Mouse (Mus musculus) fibroblast of lung, adult 2 months (primary cell): ENCODE results near the gene Gm20503.

Experiments
- DNase-seq: peaks from one replicate; pipeline ENCODE4 v3.0.0-alpha.2; 2011; ENCODE audit warnings: low read depth

Gene Gm20503

DNA sequence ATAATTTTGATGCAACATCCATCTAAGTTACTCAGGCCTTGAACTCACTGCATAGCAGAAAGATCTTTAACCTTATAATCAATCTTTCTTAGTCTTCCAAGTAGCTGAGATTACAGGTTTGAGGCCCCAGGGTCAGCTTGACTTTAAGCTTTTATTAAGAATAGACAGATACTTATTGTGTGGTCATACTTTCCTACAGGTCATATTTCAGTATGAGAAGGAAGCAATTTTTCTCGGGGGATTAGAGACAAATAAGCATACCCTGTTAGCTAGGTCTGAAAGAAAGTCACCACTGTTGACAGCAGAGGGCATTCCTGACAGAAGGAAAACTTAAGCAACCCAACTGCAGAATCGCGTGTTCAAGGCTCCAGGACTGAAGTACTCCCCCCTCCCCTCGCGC lies 5.0 kb downstream of the Gm20503 start:
- DNase-seq, result no peak

DNA sequence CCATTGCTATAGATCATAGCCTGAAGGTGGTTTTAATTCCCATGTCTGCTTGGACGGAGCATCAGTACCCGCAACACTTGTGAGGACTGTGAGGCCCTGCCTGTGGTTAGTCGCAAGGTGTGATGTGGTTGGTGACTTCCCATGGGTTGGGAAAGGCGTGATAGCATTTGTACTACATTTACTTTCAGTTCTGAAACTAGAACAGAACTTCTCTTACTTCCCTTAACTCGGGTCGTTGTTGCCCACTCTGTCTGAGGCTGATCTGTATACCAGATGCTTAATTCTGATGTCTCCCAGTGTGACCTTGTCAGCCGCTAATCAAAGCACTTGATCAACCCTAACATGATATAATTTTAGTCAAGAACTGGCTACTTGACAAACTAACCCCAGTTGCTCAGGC lies 6.2 kb downstream of the Gm20503 start:
- no peak for DNase-seq

DNA sequence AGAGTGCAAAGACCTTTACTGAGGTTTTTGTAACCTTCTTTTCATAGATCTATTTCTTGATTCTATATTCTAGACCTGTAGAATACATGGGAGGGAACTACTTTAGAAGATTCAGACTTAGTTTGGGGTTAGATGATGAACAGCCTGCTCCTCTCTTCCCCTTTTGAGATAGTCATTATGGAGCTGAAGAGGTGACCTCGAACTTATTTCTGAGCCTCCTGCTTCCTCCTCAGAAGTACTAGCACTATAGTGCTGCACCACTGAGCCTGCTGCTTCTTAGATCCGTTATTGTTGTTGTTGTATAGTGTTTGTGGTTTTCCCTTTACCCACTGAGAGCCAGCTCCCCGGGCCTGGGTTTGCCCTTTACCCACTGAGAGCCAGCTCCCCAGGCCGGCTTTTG lies 6.7 kb downstream of the Gm20503 start:
- no peak for DNase-seq

DNA sequence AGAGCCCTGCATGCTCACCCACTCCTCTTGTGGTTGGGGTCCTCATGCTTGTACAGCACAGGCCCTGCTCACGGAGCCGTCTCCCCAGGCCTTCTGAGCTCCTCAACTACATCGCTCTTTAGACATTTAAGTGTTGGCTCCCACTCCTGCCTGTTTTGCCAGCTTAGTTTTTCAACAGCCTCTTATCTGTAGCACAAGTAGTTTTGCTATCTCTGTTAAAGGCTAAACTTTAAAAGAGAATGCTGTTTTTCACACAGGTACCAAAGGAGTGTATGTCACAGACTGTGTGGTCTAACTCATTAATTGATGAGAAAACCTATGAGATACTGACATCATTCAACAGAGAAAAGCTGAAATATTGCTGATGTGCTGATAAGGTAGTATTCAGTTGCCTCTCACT lies 8.4 kb downstream of the Gm20503 start:
- no peak for DNase-seq

DNA sequence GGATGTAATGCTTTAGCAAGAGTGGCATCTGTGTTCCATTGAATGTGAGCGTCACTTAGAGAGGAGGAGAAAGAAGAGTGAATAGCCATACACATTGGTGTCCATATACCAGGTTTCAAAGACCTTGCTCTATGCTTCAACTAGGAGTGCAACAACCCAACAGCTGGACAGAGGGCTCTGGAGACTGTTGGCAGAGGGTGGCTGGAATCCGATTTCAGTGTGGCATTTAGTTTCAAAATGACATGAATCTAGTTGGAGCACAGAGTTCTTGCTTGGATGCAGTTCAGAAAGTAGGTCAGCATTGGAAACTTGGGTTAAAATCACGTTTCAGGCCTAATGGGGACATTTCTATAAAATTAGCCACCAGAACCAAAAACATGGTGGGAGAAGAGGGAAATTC lies 12.2 kb downstream of the Gm20503 start:
- DNase-seq, result no peak

DNA sequence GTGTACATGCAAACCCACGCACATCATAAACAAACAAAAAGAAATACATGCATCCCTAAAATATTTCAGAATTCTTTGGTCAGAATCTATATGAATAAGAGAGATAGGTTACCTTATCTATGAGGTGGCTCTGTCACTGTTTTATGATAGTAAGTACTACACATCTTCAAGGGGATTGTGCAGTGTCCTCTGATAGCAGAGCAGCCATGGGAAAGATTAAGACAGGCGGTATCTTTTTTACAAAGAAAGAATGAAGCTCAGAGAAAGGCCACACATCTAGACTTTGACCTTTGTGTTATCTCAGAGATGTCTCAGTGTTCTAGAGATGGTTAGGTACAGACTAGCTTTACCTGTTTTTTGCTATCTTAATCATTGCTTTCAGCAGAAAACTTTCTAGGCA lies 13.9 kb downstream of the Gm20503 start:
- DNase-seq, result no peak

DNA sequence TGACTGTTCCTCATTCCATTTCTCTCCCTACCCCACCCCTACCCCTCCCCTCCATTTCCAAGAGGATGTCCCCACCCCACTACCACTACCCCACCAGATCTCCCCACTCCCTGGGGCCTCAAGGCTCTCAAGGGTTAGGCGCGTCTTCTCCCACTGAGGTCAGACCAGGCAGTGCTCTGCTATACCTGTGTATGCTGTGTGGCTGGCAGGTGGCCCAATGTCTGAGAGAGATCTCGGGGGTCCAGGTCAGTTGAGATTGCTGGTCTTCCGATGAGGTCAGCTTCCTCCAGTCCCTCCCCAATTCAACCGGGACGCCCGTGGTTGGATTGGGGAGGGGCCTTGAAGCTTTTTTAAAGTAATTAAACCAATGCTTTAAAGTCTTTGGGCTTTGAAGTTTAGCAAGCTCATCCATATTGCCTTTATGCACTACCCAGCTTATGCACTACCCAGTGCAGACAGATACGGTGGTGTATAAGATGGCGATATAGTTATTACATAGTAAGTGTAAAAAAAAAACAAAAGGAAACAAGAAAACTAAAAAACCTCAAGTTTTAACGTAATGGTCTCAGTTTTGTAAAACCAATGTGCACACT lies 31.4 kb downstream of the Gm20503 start:
- no peak for DNase-seq

DNA sequence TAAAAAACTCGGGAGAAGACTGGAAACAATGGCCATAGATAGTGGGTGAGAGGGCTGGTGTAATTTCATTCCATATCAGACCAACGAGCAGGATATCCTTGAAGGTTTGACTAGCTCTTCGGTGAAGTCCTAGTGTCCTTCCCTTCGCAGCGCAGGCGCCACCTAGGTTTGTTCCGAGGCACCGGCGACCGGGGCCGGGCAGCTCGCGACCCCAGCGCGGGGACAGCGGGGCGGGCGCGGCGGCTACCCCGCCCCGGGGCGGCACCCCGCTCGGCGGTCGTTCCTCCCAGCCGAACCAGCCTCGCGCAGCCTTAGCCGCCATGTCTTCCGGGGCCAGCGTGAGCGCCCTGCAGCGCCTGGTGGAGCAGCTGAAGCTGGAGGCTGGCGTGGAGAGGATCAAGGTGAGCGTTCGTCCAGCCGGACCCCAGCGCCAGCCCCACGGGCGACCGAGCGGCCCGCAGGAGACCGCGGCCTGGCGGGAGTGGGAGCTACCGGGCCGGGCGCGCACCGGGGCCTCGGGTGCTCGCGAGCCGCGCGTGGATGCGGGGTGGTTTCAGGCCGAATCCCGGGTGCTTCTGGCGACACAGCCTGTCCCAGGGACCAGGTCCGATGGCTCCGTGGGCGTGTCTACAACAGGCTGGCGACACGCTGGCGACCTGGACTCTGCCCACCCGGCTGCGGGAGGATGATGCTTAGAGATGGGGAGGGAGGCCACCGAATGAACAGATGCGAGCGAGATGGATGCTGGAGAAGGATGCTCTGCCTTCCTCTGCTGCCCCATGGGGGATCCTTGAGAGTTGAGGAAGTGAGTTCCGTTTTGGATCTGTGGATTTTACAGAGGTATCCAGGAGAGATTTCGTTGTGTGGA lies 32.1 kb downstream of the Gm20503 start, which contains the start of gene Gng10:
TSS of gene Gng10 (plus strand) at position 171 of the 868 bp plus-strand sequence.
- no peak for DNase-seq

DNA sequence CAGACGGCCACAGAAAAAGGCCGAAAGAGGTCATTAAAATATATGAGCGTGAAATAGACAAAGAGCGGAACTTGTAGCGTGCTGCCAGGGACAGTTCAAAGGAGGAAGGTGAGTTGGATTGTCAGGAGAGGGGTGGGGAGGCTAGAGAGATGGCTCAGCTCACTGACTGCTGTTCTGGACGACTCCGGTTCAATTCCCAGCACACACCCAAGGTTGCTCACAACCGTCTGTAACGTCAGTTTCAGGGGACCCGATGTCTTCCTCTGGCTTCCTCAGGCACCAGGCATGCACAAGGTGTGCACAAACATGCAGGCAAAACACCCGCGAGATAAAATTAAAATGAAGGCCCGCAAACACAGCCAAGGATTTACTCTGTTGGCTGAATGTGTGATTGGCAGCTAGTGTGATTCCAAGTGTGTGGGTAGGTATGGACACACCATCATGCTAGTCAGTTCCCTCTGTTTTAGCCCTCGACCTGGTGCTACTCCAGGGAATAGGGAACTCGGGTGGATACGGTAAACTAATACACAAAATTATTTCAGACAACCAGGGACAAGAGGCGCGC lies 32.9 kb downstream of the Gm20503 start:
- DNase-seq, result no peak

DNA sequence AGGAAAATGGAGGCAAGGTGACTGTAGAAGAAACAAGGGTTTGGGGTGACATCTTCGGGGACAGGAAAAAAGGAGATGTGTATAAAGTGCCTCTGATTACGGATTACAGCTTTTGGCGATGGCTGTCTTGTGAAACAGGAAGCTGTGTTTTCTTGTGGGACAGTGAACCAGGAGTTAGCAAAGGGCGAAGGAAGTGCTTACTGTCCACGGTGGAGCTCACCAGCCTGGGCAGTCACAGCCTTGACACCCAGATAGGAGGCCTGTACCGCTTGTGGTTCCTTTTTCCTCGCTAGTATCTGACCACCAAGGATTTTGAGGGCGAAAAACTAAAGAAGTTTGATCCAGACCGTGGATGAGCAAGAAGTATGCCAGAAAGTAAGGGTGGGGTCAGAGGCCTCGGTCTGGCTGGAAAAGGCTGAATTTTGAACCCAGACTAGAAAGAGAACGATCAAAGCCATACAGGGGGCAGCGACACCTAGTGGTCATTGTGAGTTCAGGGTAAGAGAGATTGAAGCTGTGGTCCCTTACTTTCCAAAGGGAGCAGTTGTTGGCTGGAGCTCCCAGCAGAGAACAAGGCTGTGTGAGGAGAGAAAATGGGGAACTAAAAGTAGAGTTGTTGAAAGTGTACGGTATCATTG lies 33.6 kb downstream of the Gm20503 start:
- peak; percentile 63 for DNase-seq

DNA sequence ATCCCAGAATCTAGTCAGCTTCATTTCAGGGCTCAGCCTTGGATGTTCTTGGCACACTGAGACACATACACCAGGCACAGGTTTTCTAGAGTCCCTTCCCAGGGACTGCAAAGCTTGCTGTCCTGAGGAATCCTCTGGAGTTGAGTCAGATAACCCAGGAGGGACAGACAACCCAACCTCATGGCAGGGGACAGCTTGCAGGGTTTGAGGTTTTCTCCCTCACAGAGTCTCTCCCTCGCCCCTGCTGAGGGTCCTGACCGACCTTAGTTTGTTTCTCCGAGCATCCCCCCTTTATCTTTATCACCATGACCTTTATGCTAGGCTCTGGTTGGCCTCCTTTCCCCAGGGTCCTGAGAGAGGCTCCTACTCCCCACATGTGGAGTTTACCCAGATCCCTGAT lies 34.5 kb downstream of the Gm20503 start:
- no peak for DNase-seq

DNA sequence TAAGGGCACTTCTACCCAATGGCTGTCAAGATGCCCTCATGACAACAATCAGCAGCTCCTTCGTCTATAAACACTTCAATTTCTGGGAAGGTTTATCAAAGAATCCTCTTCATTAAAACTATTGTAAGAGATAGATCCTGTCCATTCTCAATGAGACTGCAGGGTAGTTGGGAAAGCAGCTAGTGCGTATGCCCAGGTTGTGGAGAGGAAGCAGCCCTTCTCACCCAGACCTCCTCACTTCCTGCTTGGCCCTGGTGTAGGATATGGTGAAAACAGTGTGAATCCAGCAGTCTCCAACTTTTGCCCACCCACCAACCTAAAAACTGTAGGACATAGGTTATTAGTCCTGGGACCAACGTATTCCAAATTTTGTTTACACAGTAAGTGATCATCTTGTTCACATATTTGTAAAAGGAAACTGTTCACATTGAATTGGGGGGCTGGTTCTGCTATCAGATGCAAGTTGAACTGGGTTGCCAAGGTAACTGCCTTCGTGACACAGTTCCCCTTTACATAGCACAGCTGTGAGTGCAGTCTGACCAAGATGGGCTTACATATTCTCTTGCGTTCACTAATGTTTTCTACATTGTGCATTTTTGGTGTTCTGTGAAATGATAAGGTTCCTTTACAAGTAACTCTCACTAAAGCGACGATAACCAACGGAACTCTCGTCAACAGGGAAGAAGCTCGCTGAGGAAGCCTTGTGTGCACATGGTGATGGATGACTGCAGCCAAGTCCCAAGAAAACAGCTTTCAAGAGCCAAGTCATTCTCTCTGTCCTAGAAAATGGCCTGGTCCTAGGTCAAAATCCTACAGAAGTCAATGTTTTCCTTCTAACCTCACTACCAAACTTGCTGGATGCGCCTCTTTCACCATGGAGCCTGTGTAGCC lies 37.6 kb downstream of the Gm20503 start:
- DNase-seq, result no peak

DNA sequence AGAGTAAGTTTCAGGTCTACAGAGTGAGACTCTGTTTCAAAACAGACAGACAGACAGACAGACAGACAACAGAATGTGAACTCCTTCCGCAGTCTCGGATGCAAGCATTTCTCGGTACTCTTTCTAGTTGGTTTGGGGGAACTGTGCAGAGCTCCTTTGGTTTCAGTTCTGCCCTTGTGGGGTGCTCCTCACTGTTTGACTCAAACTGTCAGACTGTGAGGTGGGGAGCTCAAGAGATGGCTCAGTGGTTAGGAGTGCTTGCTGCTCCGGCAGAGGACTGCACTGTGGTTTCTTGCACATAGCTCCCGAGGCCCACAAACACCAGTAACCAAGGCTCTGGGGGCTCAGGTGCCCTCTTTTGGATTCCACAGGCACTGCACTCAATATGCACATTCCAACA lies 40.1 kb downstream of the Gm20503 start:
- no peak for DNase-seq

DNA sequence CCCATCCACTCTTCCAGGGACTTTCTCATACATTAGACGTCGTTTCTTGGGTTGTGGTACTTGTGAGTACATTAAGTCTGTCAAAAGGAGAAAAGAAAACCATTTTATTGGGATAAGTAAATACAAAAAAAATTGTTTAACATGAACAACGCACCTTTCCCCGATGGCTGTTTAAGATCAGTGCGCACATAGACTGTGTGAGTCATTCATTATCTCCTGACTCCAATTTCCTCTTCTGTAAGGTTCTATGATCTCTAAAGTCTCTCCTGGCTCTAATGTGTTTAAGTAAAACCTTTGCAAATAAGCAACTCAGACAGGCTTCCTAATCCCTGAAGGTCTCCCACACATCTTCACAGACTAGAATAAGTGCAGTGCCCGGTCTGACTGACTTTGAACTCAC lies 40.9 kb downstream of the Gm20503 start:
- no peak for DNase-seq

DNA sequence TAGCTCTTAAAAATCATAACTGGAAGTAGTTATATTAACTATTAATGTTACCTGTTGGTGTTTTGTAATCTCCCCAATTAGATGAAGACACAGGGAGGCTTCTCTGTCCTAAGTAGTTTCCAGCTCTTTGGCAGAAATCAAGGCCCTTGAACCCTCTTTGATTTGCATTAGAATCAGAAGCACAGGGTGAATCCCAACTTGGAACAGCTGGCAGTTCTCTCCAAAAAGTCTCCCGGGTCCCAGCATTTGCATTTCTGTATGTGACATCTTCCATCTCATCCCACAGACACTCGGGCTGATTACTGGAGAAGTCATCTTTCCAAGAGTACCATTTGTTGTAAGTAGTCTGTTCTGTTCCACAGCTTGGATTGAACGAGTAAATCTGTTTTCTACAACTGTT lies 44.2 kb downstream of the Gm20503 start:
- DNase-seq, result no peak

DNA sequence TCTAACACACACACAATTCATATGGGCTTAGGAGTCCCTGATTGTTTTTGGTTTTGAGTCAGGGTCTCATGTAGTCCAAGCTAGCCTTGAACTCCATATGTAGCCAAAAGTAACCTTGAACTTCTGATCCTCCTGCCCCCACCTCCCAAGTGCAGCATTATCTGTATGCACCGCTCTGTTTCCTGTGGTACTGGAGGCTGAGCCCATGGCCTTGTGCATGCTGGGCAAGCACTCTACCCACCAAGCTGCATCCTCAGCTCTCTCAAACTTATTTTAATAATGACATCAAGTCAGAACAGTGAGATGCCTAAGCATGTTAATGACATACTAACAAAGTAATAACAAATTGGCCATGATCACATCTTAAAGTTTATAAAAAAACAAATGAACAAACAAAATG lies 48.1 kb downstream of the Gm20503 start:
- no peak for DNase-seq

DNA sequence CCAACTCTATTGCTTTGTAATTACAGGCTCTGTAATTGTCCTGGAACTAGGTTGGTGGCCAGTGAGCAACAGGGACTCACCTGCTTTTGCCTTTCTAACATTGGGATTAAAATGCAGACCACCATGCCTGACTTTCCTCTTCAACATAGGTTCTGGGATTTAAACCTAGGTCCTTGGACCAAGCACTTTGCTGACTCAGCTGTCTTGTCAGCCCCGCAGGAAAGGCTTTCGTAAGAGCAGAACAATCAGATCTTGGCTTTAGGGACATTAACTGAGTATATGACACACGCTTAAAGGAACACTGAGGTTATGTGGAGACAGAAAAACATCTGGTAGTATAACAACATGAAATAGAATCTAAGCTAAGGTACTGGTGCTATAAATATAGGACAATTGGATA lies 54.9 kb downstream of the Gm20503 start:
- DNase-seq, result no peak

DNA sequence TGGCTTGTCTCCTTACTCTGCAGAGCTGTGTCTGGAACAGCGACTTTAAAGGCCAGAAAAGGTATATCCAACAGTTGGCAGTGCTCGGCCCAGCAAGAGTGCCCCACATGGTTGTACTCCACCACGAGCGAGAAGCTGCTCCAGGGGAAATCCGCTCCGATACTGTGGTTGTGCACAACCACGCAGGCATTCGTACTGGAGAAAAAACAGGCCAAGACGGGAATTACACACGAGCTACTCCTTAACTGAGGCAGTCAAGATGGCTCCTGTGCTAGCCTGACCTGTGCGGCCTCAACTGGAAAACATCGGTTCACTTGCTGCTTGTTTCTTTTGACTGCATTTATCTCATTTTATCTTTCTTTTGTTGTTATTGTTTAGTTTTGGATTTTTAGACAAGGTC lies 59.5 kb downstream of the Gm20503 start:
- DNase-seq, result no peak

DNA sequence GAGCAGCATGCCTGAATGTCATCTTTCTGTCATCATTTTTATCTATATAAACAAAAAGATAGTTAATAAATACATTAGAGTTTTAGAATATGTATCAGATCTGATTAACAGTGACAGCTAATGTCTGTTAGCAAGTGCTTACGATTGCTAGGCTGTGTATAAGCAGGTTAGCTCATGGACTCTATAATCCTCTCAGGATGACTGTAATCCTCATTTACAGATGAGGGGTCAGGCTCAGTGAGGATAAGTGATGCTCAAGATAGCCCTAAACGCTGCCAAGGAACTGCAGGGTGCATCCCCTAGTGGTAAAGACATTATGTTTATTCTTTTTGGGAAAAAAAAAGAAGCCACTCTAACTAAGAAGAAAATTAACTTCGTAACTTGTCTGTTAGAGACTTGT lies 66.3 kb downstream of the Gm20503 start:
- DNase-seq, result no peak

DNA sequence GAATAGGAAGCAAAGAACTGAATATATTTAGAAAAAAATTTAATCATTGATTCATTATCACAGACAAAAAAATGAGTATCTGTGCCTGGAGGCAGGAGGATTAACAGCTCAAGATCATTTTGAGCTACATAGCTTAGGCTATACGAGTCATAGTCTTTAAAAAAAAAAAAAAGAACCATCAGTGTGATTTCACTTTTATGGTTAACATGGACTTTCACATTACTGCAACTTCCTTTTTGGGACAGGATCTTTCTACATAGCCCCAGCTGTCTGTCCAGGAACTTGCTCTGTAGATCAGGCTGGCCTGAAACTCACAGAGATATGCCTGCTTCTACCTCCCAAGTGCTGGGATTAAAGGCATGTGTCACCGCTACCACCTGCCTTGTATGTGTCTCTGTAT lies 80.4 kb downstream of the Gm20503 start:
- no peak for DNase-seq

DNA sequence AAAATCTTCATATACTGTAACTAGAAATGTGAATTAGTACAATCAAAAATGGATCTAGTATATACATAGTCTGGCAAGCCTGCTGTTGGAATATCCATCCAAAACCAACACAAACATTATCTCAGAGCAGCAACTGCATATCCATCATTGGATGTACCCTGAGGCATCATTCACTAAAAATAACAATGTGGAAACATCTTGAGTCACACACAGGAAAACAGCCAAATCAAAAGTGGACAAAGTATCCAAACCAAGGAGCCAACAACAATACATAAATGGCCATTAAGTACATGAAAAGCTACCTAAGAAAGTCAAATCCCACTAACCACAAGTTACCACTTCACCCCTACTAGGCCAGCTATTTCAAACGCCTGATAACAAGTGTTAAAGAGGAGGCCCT lies 86.4 kb downstream of the Gm20503 start:
- no peak for DNase-seq
